Mouse (Mus musculus): ENCODE results near the gene Zfp287. TPM values are rescaled to one million over a fixed set of nuclear protein-coding genes. Genes with fewer than 3 reads are reported as not detected.

The Zfp287 gene
- total RNA-seq, 1 experiment from 2014 or later: 4.5 TPM

DNA sequence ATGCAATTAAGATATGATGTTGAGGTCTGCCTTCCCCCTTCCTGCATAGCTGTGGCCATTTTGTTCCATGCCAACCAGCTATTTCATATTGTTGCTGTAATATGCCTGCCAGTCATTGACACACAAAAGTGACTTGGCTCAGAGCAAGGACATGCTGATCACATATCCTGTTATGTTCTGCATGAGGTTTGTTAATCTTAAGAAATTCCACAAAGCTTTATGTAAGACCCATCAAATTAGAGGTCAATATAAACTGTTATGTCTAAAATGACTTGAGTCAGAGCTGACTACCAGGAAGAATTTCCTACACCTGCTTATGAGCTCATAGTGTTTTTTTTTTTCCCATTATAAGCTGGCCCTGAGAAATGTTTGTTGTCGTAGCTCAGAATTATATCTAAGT, 30.5 kb downstream of the Zfp287 start:
- DNase-seq: no peak

DNA sequence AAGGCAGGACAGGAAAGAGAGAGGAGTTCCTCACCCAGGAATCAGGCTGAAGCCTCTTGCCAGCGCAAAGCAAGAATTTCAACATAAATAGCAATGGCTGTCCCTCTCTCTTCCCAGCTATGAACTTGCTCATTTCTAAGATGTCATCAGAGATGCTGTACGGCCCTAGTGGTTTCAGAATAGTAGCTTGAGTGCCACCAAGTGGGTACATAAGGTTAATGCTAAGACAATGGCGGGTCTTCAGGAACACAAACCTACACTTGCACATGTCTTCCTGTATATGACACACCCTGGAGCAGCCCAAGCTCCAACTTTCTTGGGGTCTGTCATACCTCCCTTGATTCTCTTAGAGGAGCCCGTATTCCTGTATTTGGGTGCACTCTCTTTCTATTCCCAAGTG, 32.0 kb downstream of the Zfp287 start:
- DNase-seq: no peak

DNA sequence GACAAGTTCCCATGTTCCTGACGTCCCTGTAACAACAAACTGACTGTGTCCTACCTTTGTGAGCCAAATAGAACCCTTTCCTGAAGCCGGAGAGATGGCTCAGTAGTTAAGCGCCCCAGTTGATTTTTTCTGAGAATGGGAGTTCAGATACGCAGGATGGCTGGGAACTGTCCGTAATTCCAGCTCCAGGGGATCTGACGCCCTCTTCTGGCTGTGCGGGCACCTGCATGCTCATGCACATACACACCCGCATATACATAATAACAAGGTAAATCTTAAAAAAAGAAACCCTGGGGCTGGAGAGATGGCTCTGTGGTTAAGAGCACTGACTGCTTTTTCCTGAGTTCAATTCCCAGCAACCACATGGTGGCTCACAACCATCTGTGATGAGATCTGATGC, 36.6 kb downstream of the Zfp287 start:
- no peak for DNase-seq

DNA sequence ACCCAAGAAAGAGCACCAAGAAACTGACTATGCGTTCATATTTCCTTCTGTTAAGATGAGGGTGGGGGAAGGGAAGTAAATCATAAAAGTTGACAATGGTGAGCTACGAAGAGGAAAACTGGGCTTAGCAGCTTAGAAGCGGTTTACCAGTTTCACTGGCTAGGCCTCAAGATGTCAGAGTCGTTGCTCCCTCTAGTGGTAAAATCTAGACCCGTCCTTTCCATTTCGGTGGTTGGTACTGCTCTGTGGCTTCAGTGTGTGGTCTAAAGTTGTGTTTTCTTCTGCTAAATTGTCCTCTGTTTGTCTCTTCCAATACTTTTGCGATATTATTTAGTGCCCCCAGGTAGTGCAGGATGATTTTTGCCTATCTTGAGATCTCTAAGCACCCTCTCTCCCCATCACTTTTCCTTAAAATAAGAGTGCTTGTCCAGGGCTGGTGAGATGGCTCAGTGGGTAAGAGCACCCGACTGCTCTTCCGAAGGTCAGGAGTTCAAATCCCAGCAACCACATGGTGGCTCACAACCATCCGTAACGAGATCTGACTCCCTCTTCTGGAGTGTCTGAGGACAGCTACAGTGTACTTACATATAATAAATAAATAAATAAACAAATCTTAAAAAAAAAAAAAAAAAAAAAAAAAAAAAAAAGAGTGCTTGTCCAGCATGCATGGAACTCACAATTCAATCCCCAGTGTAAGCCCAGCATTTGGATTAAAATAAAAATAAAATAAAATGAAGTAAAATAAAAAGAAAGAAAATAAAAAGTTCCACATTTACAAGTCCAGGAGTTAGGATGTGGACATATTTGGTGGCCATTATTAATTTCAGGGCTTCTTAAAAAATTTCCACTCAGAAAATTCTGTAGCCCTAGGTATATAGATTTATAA, 38.2 kb downstream of the Zfp287 start:
- peak; percentile 48 for DNase-seq

DNA sequence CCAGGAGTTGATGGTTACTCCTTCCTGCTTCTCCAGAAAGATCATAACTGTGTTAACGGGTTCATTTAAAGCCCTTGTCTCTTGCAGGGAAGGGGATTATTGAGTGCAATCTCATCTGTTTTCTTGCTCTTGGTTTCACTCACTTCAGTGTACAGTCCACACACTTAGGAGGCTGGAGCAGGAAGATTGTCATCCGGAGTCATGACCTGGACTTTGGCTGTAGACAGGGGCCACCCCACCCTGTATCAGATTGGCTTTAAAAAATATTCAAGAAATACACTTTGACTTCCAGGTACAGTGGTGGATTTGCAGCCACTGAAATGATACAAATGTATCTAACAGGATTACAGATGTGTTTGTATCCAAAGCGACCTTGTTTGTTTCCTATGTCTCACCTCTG, 40.1 kb downstream of the Zfp287 start:
- no peak for DNase-seq

DNA sequence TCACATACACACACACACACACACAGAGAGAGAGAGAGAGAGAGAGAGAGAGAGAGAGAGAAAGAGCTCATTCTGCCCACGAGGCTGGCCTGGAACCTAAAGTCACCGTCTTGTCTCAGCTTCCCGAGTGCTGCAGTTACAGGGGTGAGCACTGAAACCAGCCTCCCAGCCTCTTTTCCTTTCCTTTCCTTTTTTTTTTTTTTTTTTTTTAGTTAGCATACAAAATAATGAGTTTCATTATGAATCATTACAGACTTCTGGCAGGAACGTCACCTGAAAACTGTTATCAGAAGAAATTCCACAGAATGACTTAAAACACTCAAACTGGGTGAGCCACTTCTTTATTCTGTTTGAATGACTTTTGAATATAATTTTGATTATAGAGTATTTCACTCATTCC, 51.8 kb downstream of the Zfp287 start:
- DNase-seq: no peak

DNA sequence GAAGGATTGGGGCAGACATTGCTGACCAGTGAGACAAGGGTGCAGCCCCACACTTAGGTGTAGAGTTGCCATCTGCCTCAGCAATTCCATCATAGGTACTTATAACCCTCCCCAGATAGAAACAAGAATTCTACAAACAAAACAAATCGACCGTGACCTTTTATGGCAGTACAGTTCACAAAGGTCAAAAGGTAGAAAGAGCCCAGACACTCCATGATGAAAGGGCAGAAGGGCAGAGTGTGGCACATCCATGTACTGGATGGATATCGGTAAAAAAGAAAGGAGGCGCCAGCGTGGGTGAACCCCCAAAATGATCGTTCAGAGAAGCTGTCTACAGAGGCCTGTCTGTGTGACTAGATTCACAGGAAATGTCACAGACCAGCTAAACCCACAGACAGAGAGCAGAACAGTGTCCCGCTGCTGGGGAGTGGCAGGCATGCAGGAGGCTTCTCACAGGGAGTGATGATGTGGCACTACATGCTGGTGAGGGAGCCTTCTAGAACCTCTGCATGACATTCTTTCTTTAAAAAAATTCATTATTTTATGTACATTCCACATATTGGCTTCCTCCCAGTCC, 52.8 kb downstream of the Zfp287 start:
- DNase-seq: no peak

DNA sequence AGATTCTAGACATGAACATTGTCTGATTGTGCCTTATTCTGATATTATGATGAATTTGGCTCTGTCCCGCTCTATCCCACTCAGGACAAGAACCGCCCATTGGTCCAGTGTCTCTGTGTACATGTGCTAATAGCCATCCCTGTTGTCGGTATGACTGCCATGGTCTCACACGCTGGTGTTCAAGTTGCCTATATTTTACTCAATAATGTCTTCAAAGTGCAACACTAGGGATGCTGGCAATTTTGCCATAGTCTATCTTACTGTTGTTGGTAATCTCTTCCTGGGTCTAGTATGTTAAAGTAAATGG, 55.5 kb downstream of the Zfp287 start:
- DNase-seq: no peak

DNA sequence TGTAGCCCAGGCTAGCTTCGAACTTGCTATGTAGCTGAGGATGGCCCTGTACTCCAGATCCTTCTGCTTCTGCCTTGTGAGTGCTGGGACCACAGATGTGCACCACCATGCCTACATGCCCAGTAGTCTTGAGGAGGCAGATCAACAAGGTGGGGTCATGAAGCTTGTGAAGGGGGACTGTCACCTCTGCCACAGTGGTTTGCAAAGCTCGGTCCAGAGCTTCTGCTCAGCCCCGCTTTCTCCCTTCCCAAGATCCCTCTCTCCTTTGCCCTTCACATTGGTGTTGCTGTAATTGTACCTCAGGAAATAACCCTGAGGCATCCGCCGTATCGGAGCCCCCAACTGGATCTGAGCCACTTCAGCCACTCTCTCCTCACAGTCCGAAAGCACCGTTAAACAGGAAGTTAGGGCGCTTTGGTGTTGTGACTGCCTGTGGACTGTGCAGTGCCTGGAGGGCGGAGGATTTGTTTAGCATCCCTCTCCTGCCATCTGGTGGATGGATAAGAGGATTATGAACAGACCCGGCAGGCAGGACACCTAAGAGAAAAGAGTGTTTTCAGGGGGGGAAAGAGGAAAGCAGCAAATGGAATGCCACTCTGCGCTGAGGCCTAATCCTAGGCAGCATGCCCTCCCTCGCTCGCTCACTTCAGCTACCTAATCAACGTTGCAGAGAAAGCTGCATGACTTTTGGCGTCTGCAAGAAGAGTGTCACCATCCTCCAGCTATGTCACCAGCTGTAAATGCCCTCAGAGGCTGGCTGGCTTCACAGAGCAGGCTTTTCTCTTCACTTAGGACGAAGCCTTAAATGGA, 56.0 kb downstream of the Zfp287 start:
- peak; percentile 82 for DNase-seq

DNA sequence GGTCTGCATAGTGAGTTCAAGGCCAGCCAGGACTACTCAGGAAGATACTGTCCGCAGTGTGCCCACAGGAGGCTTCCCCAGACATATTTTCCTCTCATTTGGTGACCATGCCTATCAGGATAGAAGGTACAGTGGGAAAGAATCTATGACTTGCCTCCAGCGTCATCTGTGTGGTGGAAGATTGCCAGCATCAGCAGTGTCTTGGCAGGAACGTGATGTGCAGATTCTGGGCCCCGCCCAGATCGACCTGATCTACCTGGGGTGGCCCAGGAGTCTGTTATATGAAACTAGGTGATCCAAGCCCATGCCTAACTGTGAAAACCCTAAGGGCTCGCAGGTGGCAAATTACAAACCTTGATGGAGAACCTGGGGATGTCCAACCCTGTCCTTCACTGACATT, 61.7 kb downstream of the Zfp287 start:
- DNase-seq: no peak

DNA sequence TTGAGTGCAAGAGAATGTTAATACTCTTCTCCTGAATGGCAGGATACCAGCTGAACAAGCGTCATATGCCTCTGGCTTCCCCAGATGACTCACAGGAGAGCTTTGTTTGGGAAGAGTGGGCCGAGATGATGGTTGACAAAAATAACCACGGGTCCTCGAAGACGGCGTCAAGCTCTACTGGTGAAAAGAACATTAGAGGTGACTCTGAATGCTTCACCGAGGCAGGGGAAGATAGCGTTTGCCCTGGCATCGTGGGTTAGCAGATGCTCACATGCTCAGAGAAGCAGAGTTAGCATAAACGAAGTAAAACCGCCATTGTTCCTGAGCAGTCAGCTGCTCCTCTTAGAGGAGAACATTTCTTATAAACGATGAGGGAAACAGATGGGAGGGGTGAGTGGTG, 62.2 kb downstream of the Zfp287 start:
- DNase-seq: no peak

DNA sequence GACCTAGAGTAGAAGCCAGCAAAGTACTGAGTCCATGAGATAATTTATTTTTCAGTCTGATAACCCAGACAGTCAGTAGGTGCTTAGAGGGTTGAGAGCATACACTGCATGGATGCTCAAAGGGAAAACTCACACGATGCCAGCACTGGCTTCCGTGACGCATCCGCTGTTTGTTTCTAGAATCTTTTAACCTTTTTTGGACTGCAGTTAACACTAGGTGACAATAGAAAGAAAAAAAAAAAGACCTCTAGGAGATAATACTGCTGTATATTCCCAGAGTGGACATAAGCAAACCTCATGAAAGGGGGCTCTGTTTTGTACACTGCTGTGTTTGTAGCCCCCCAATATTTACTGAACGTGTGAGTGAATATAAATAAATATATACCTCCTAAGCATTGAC, 62.7 kb downstream of the Zfp287 start:
- no peak for DNase-seq

DNA sequence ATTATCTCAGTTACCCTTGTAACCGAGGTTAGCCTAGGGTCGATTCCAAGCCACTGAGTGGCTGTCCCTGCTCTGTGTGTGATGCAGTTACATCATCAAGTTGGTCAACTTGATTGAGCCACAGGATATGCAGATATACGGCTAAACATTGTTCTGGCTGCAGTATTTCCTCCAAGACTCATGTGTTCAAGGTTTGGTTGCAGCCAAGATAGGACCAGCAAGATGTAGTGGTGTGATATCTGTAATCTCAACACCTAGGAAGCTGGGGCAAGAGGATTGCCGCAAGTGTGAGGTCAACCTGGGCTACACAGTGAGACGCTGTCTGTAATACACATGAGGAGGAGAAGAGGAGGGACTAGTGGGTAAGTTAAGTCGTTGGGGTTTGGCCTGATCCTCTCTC, 67.5 kb downstream of the Zfp287 start:
- no peak for DNase-seq

DNA sequence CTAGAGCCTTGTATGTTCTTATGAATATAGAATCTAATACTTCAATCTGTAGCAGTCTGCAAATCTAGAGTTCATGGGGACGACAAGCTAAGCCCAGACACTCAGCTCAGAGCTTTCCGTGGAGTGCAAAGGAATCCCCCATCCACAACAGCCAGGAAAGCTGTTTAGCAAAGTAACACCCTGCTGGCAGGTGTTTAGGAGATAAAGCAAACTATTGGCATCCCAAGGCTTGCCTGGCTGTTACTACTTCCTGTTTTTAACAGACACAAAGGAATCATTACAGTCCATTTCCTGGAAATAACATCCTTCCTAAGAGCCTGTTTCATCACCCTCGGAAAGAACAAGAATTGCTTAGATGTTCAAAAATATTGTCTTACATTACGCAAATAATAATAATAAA, 70.8 kb downstream of the Zfp287 start:
- DNase-seq: no peak

DNA sequence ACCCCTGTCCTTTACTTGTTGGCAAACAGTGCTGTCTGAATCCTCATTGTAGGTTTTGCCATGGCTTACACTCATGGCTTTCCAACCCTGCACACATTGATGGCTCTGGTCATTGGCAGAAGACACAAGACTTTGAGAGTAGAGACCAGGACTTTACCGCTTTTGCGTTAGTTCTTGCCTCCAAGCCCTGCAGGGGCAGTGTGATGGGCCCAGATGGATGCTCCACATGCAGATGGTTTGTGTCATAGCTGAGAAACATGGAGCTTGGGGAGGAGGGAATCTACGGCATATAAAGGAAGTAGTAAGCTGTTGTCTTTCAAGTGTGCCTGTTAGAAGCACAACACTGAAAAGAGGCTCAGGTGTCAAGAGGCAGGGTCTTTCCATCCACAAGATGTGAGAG, 79.6 kb downstream of the Zfp287 start:
- no peak for DNase-seq

DNA sequence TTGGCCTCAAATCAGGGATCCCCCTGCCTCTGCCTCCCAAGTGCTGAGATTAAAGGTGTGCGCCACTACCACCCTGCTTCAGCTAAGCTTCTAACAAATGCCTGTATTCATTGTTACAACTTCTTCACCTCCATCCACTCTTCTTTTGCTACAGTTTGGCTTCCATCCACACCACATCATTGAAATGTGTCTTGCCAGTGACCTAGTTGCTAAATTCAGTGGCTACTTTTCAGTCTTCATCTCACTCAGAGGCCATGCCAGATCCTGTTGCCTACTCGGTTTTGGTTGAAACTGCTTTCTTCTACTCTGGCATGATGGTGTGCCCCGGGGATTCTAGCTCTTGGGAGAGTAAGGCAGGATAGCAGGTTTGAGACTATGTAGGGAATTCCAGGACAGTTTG, 80.1 kb downstream of the Zfp287 start:
- peak; percentile 26 for DNase-seq

Other genes with a start within 250 kb of the Zfp287 start
- gene Cenpv, start 192.6 kb downstream of the Zfp287 start, total RNA-seq (2021): 40.5 and 50.7 TPM in 2 replicates
- gene Ubb, start 180.7 kb downstream of the Zfp287 start, total RNA-seq (2021): 1,185 and 1,189 TPM in 2 replicates
- gene Trpv2, start 157.4 kb downstream of the Zfp287 start, total RNA-seq (2021): 3.8 and 5.1 TPM in 2 replicates
- 28.7 and 31.7 TPM in 2 replicates for gene Lrrc75a, start 83.4 kb downstream of the Zfp287 start, total RNA-seq (2021)
- 26.6 and 35.7 TPM in 2 replicates for gene Mmgt2, start 83.2 kb downstream of the Zfp287 start, total RNA-seq (2021)
- gene Gm10428, start 21.2 kb upstream of the Zfp287 start, total RNA-seq (2021): not detected in 2 replicates
- 3.1 and 3.4 TPM in 2 replicates for gene Zfp286, start 57.6 kb upstream of the Zfp287 start, total RNA-seq (2021)
- 12.0 and 13.8 TPM in 2 replicates for gene Trim16, start 88.3 kb upstream of the Zfp287 start, total RNA-seq (2021)
- gene Fbxw10, start 115.2 kb upstream of the Zfp287 start, total RNA-seq (2021): 0.70 and 1.2 TPM in 2 replicates
- 33.6 and 34.4 TPM in 2 replicates for gene Tvp23b, start 147.6 kb upstream of the Zfp287 start, total RNA-seq (2021)
- not detected in 2 replicates for gene Cdrt4, start 219.3 kb upstream of the Zfp287 start, total RNA-seq (2021)